Mouse (Mus musculus) limb, embryonic 15.5 days (tissue): ENCODE measurements around the gene Ins1. TPM values are rescaled to one million over a fixed set of nuclear protein-coding genes. Genes with fewer than 3 reads are reported as not detected.

Experiments
- ATAC-seq: fragments of 200-750 bp; cut with Nextera tagmentation; 2 replicates; pipeline ENCODE4 v1.8.0; 2017; ENCODE audit warnings: low read depth, moderate TSS enrichment; ENCODE audit not compliant: insufficient number of reproducible peaks, low FRiP score, low TSS enrichment
- H3K27ac ChIP-seq: fragments of 300-500 bp; sonication (generic); 2 replicates; pipeline ENCODE4 v1.5.1; 2015; ENCODE audit warnings: moderate library complexity, mild to moderate bottlenecking, inconsistent platforms
- H3K27me3 ChIP-seq: fragments of 300-500 bp; sonication (generic); 2 replicates; pipeline ENCODE4 v1.6.1; 2015; ENCODE audit warnings: inconsistent platforms
- H3K36me3 ChIP-seq: fragments of 300-500 bp; sonication (generic); 2 replicates; pipeline ENCODE4 v1.6.1; 2015; ENCODE audit warnings: inconsistent platforms
- H3K4me1 ChIP-seq: fragments of 300-500 bp; sonication (generic); 2 replicates; pipeline ENCODE4 v1.6.1; 2015; ENCODE audit warnings: inconsistent platforms
- H3K4me2 ChIP-seq: fragments of 300-500 bp; sonication (generic); 2 replicates; pipeline ENCODE4 v1.6.1; 2015; ENCODE audit warnings: mild to moderate bottlenecking, inconsistent platforms
- H3K4me3 ChIP-seq: fragments of 300-500 bp; sonication (generic); 2 replicates; pipeline ENCODE4 v1.5.1; 2015; ENCODE audit warnings: mild to moderate bottlenecking, inconsistent platforms
- H3K9ac ChIP-seq: fragments of 300-500 bp; sonication (generic); 2 replicates; pipeline ENCODE4 v1.6.1; 2015; ENCODE audit warnings: inconsistent platforms
- H3K9me3 ChIP-seq: fragments of 300-500 bp; sonication (generic); 2 replicates; pipeline ENCODE4 v1.6.1; 2016; ENCODE audit warnings: inconsistent platforms
- polyA plus RNA-seq: library from polyadenylated mRNA; unstranded; fragments of >200 nt; fragmentation: Nextera tagmentation; extraction: Ambion mirVana; gene quantifications from 2 replicates; pipeline ENCODE4 v1.2.1, GENCODE M21; 2015

The Ins1 gene
- polyA plus RNA-seq: not detected in 2 replicates

DNA sequence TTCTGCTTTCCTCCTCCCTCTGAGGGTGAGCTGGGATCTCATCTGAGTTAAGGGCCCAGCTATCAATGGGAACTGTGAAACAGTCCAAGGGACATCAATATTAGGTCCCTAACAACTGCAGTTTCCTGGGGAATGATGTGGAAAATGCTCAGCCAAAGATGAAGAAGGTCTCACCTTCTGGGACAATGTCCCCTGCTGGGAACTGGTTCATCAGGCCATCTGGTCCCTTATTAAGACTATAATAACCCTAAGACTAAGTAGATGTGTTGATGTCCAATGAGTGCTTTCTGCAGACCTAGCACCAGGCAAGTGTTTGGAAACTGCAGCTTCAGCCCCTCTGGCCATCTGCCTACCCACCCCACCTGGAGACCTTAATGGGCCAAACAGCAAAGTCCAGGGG, at the start of gene Ins1:
Gene Ins1 (plus strand): TSS at position 301 of the 400 bp plus-strand sequence.
- Histone ChIP-seq H3K4me3 (no peak within 1 kb of the TSS), H3K9me3 (no peaks in the 10 kb centered on the region), H3K9ac (no peak within 1 kb of the TSS), H3K36me3 (no peaks in the 10 kb centered on the region), H3K4me2 (no peak within 1 kb of the TSS), H3K27me3 (no peaks in the 10 kb centered on the region), H3K27ac (no peak within 1 kb of the TSS), H3K4me1 (no peaks in the 10 kb centered on the region)
- ATAC-seq: no peak
